Mouse (Mus musculus) neural tube, embryonic 13.5 days (tissue): Measurements from ENCODE around the gene Rtp2. TPM values are rescaled to one million over a fixed set of nuclear protein-coding genes. Genes with fewer than 3 reads are reported as not detected.
A peak's percentile ranks its signal among the peaks of the same experiment; 100 is the strongest.
"Not testable (repeated sequence)": the region's sequence is repeated elsewhere in the genome, so short reads cannot be mapped to it uniquely, and the experiment has no call there.

Source experiments
- ATAC-seq: fragments of 200-750 bp; cut with Nextera tagmentation; 2 replicates; pipeline ENCODE4 v1.8.0; 2017; ENCODE audit warnings: low read depth, mild to moderate bottlenecking, moderate TSS enrichment, moderate library complexity
- H3K27ac ChIP-seq: fragments of 300-500 bp; sonication (generic); replicated peaks from 2 replicates; pipeline ENCODE4 v1.5.1; 2015; ENCODE audit warnings: moderate library complexity, mild to moderate bottlenecking, inconsistent platforms
- H3K27me3 ChIP-seq: fragments of 300-500 bp; sonication (generic); 2 replicates; pipeline ENCODE4 v1.6.1; 2015; ENCODE audit warnings: mild to moderate bottlenecking, inconsistent platforms
- H3K36me3 ChIP-seq: fragments of 300-500 bp; sonication (generic); 2 replicates; pipeline ENCODE4 v1.6.1; 2015; ENCODE audit warnings: mild to moderate bottlenecking, inconsistent platforms
- H3K4me1 ChIP-seq: fragments of 300-500 bp; sonication (generic); replicated peaks from 2 replicates; pipeline ENCODE4 v1.6.1; 2015; ENCODE audit warnings: inconsistent platforms
- H3K4me2 ChIP-seq: fragments of 300-500 bp; sonication (generic); 2 replicates; pipeline ENCODE4 v1.6.1; 2015; ENCODE audit warnings: inconsistent platforms, mild to moderate bottlenecking, moderate library complexity
- H3K4me3 ChIP-seq: fragments of 300-500 bp; sonication (generic); 2 replicates; pipeline ENCODE4 v1.5.1; 2015; ENCODE audit warnings: mild to moderate bottlenecking, inconsistent platforms
- H3K9ac ChIP-seq: fragments of 300-500 bp; sonication (generic); 2 replicates; pipeline ENCODE4 v1.6.1; 2015; ENCODE audit warnings: moderate library complexity, mild to moderate bottlenecking, inconsistent platforms
- H3K9me3 ChIP-seq: fragments of 300-500 bp; sonication (generic); 2 replicates; pipeline ENCODE4 v1.6.1; 2016; ENCODE audit warnings: inconsistent platforms
- WGBS: fragments of 180-500 bp; shearing (Covaris S2); methylation state at CpG from one replicate; pipeline ENCODE4 v1.1.7; 2015; 5-methylcytosine and 5-hydroxymethylcytosine counted together
- polyA plus RNA-seq: library from polyadenylated mRNA; unstranded; fragments of >200 nt; fragmentation: Nextera tagmentation; extraction: Ambion mirVana; gene quantifications from 2 replicates; pipeline ENCODE4 v1.2.1, GENCODE M21; 2015

Rtp2 gene
- polyA plus RNA-seq, 1 experiment from 2014 or later, result not detected

GRCm38 (mm10) chr16:23931275-23931674 lies 919 bp downstream of the Rtp2 start:
- Histone ChIP-seq H3K4me3 (no peak overlapping the region), H3K27ac (no peak overlapping the region), H3K27me3 (no peaks in the 10 kb centered on the region; the same call in 1 of the 2 replicates), H3K36me3 (no peaks in the 10 kb centered on the region), H3K4me2 (no peak overlapping the region), H3K9me3 (no peaks in the 10 kb centered on the region), H3K4me1 (no peaks in the 10 kb centered on the region), H3K9ac (no peak overlapping the region)
- WGBS, result 86% methylated on average over 18 of the region's 18 CpGs
- no peak for ATAC-seq

- WGBS, result 84% methylated on average over 3 of the region's 3 CpGs
- no peak for ATAC-seq
- no peaks in the 10 kb centered on the region for H3K9me3 ChIP-seq
- no peaks in the 10 kb centered on the region for H3K4me1 ChIP-seq
- H3K9ac ChIP-seq, result no peak overlapping the region
- H3K27ac ChIP-seq, result no peak overlapping the region
- H3K36me3 ChIP-seq, result no peaks in the 10 kb centered on the region
- H3K4me3 ChIP-seq, result no peak overlapping the region
- H3K27me3 ChIP-seq, result no peaks in the 10 kb centered on the region; the same call in 1 of the 2 replicates
- no peak overlapping the region for H3K4me2 ChIP-seq
Measured at GRCm38 (mm10) chr16:23930426-23931073, 1.6 kb downstream of the Rtp2 start.

- H3K27me3 ChIP-seq, result no peaks in the 10 kb centered on the region; the same call in 1 of the 2 replicates
- WGBS, result 92% methylated on average over 33 of the region's 33 CpGs
- H3K4me3 ChIP-seq, result no peak overlapping the region
- no peak for ATAC-seq
- no peaks in the 10 kb centered on the region for H3K9me3 ChIP-seq
- no peak overlapping the region for H3K4me2 ChIP-seq
- no peaks in the 10 kb centered on the region for H3K4me1 ChIP-seq
- H3K9ac ChIP-seq, result no peak overlapping the region
- no peak overlapping the region for H3K27ac ChIP-seq
- H3K36me3 ChIP-seq, result no peaks in the 10 kb centered on the region
Measured at GRCm38 (mm10) chr16:23927301-23928114, 4.7 kb downstream of the Rtp2 start.

- 100% methylated on average over 1 of the region's 1 CpGs for WGBS
- H3K27ac ChIP-seq, result no peak overlapping the region
- H3K4me1 ChIP-seq, result no peaks in the 10 kb centered on the region
- no peaks in the 10 kb centered on the region for H3K27me3 ChIP-seq
- H3K9ac ChIP-seq, result no peak overlapping the region
- no peaks in the 10 kb centered on the region for H3K36me3 ChIP-seq
- no peak for ATAC-seq
- H3K4me2 ChIP-seq, result no peak overlapping the region
- no peaks in the 10 kb centered on the region for H3K9me3 ChIP-seq
- H3K4me3 ChIP-seq, result no peak overlapping the region
Measured at GRCm38 (mm10) chr16:23922906-23923305, 9.3 kb downstream of the Rtp2 start.

GRCm38 (mm10) chr16:23921697-23922096 lies 10.5 kb downstream of the Rtp2 start:
- no peak overlapping the region for H3K4me2 ChIP-seq
- H3K27me3 ChIP-seq, result no peaks in the 10 kb centered on the region
- no peak for ATAC-seq
- H3K36me3 ChIP-seq, result no peaks in the 10 kb centered on the region
- no peak overlapping the region for H3K9ac ChIP-seq
- no peaks in the 10 kb centered on the region for H3K4me1 ChIP-seq
- 79% methylated on average over 5 of the region's 5 CpGs for WGBS
- H3K27ac ChIP-seq, result no peak overlapping the region
- H3K9me3 ChIP-seq, result no peaks in the 10 kb centered on the region
- H3K4me3 ChIP-seq, result no peak overlapping the region

- H3K27me3 ChIP-seq, result no peaks in the 10 kb centered on the region
- no peaks in the 10 kb centered on the region for H3K36me3 ChIP-seq
- no peak for ATAC-seq
- no peak overlapping the region for H3K4me3 ChIP-seq
- WGBS, result 81% methylated on average over 2 of the region's 2 CpGs
- no peak overlapping the region for H3K27ac ChIP-seq
- H3K9me3 ChIP-seq, result no peaks in the 10 kb centered on the region
- no peaks in the 10 kb centered on the region for H3K4me1 ChIP-seq
- H3K4me2 ChIP-seq, result no peak overlapping the region
- no peak overlapping the region for H3K9ac ChIP-seq
Measured at GRCm38 (mm10) chr16:23919418-23919817, 12.8 kb downstream of the Rtp2 start.

- Histone ChIP-seq H3K4me2 (no peak overlapping the region), H3K9me3 (peaks cover 4% of the 10 kb centered on the region; the same call in 1 of the 2 replicates), H3K9ac (no peak overlapping the region), H3K27me3 (no peaks in the 10 kb centered on the region), H3K4me1 (no peaks in the 10 kb centered on the region), H3K36me3 (no peaks in the 10 kb centered on the region), H3K4me3 (no peak overlapping the region), H3K27ac (no peak overlapping the region)
- ATAC-seq, result peak; percentile 27; the same call in 1 of the 2 replicates
- 58% methylated on average over 3 of the region's 3 CpGs for WGBS
Measured at GRCm38 (mm10) chr16:23913401-23913800, 18.8 kb downstream of the Rtp2 start.

- Histone ChIP-seq H3K4me1 (no peaks in the 10 kb centered on the region), H3K4me2 (no peak overlapping the region), H3K27ac (no peak overlapping the region), H3K9ac (no peak overlapping the region), H3K27me3 (no peaks in the 10 kb centered on the region), H3K4me3 (no peak overlapping the region), H3K36me3 (no peaks in the 10 kb centered on the region), H3K9me3 (peaks cover 4% of the 10 kb centered on the region; the same call in 1 of the 2 replicates)
- WGBS, result 83% methylated on average over 13 of the region's 13 CpGs
- no peak for ATAC-seq
Measured at GRCm38 (mm10) chr16:23912741-23913140, 19.5 kb downstream of the Rtp2 start.

- not testable (repeated sequence) for H3K27ac ChIP-seq, H3K9ac ChIP-seq, H3K27me3 ChIP-seq, H3K4me1 ChIP-seq, ATAC-seq, H3K4me3 ChIP-seq, H3K9me3 ChIP-seq, H3K36me3 ChIP-seq, H3K4me2 ChIP-seq
- WGBS, result 90% methylated on average over 3 of the region's 3 CpGs
Measured at GRCm38 (mm10) chr16:23909015-23909354, 23.2 kb downstream of the Rtp2 start.

GRCm38 (mm10) chr16:23908076-23909014 lies 23.8 kb downstream of the Rtp2 start:
- H3K4me1 ChIP-seq, H3K27me3 ChIP-seq, H3K9ac ChIP-seq, H3K4me2 ChIP-seq, ATAC-seq, H3K36me3 ChIP-seq, H3K4me3 ChIP-seq, H3K27ac ChIP-seq, H3K9me3 ChIP-seq: not testable (repeated sequence)
- 88% methylated on average over 9 of the region's 9 CpGs for WGBS

- H3K9me3 ChIP-seq, H3K27ac ChIP-seq, H3K4me2 ChIP-seq, H3K9ac ChIP-seq, H3K4me3 ChIP-seq, H3K4me1 ChIP-seq, H3K27me3 ChIP-seq, H3K36me3 ChIP-seq, ATAC-seq: not testable (repeated sequence)
- WGBS, result 90% methylated on average over 3 of the region's 3 CpGs
Measured at GRCm38 (mm10) chr16:23906586-23906985, 25.6 kb downstream of the Rtp2 start.

GRCm38 (mm10) chr16:23901411-23901810 lies 30.8 kb downstream of the Rtp2 start:
- 91% methylated on average over 7 of the region's 7 CpGs for WGBS
- Histone ChIP-seq H3K27me3 (peaks cover 7% of the 10 kb centered on the region), H3K27ac (no peak overlapping the region), H3K9me3 (no peaks in the 10 kb centered on the region), H3K36me3 (no peaks in the 10 kb centered on the region), H3K4me3 (no peak overlapping the region), H3K4me2 (no peak overlapping the region), H3K4me1 (peaks cover 14% of the 10 kb centered on the region), H3K9ac (no peak overlapping the region)
- no peak for ATAC-seq
